Mouse (Mus musculus): Measurements from ENCODE around the gene Tom1l2. TPM values are rescaled to one million over a fixed set of nuclear protein-coding genes. Genes with fewer than 3 reads are reported as not detected.

The Tom1l2 gene
- polyA plus RNA-seq, 1 experiment from 2014 or later, result 47.3 TPM

GRCm38 (mm10) chr11:60357116-60357515 is 4.4 kb upstream of the Tom1l2 start:
- H3K9ac ChIP-seq, result no peak overlapping the region
- WGBS, result 48% methylated on average over 1 of the region's 1 CpGs
- peaks cover under 1% of the 10 kb centered on the region for H3K4me1 ChIP-seq (replicated peaks; ENCODE audit: control insufficient read depth, insufficient read depth, low read length)
- ATAC-seq (ENCODE audit: low FRiP score) (no peak), DNase-seq (ENCODE audit: low spot score) (no peak)
- no peaks in the 10 kb centered on the region for H3K9me3 ChIP-seq (ENCODE audit: control insufficient read depth, low read length)
- H3K36me3 ChIP-seq (replicated peaks; ENCODE audit: control insufficient read depth, insufficient read depth), result no peaks in the 10 kb centered on the region
- no peak overlapping the region for H3K27ac ChIP-seq
- H3K4me3 ChIP-seq (replicated peaks; ENCODE audit: low read length), result no peak overlapping the region
- H3K27me3 ChIP-seq (ENCODE audit: control insufficient read depth, insufficient read depth, low read length), result no peaks in the 10 kb centered on the region
- H3K4me2 ChIP-seq (replicated peaks), result no peak overlapping the region

- H3K9ac ChIP-seq, result no peak overlapping the region
- ATAC-seq (ENCODE audit: low FRiP score) (no peak), DNase-seq (ENCODE audit: low spot score) (no peak)
- no peak overlapping the region for H3K4me3 ChIP-seq (replicated peaks; ENCODE audit: low read length)
- no peaks in the 10 kb centered on the region for H3K36me3 ChIP-seq (replicated peaks; ENCODE audit: control insufficient read depth, insufficient read depth)
- no peaks in the 10 kb centered on the region for H3K27me3 ChIP-seq (ENCODE audit: control insufficient read depth, insufficient read depth, low read length)
- no peaks in the 10 kb centered on the region for H3K9me3 ChIP-seq (ENCODE audit: control insufficient read depth, low read length)
- no peak overlapping the region for H3K4me2 ChIP-seq (replicated peaks)
- peaks cover 11% of the 10 kb centered on the region for H3K4me1 ChIP-seq (replicated peaks; ENCODE audit: control insufficient read depth, insufficient read depth, low read length)
- 96% methylated on average over 2 of the region's 2 CpGs for WGBS
- no peak overlapping the region for H3K27ac ChIP-seq
Observed at GRCm38 (mm10) chr11:60355952-60356351, 3.2 kb upstream of the Tom1l2 start.

- Histone ChIP-seq H3K4me1 (replicated peaks; ENCODE audit: control insufficient read depth, insufficient read depth, low read length) (peaks cover 14% of the 10 kb centered on the region), H3K27ac (peak overlapping the region; percentile 80), H3K9ac (peak overlapping the region; percentile 88), H3K36me3 (replicated peaks; ENCODE audit: control insufficient read depth, insufficient read depth) (no peaks in the 10 kb centered on the region), H3K27me3 (ENCODE audit: control insufficient read depth, insufficient read depth, low read length) (no peaks in the 10 kb centered on the region), H3K4me2 (replicated peaks) (peak overlapping the region; percentile 98), H3K9me3 (ENCODE audit: control insufficient read depth, low read length) (no peaks in the 10 kb centered on the region), H3K4me3 (replicated peaks; ENCODE audit: low read length) (peak overlapping the region; percentile 84)
- DNase-seq (ENCODE audit: low spot score) (no peak), ATAC-seq (ENCODE audit: low FRiP score) (no peak)
- WGBS, result 27% methylated on average over 11 of the region's 11 CpGs
Observed at GRCm38 (mm10) chr11:60351925-60352371, 757 bp downstream of the Tom1l2 start.

- H3K4me1 ChIP-seq (replicated peaks; ENCODE audit: control insufficient read depth, insufficient read depth, low read length), result peaks cover 14% of the 10 kb centered on the region
- 57% methylated on average over 2 of the region's 2 CpGs for WGBS
- no peak overlapping the region for H3K27ac ChIP-seq
- peak overlapping the region; percentile 84; the same call in 1 of the 2 replicates for H3K4me3 ChIP-seq (replicated peaks; ENCODE audit: low read length)
- no peaks in the 10 kb centered on the region for H3K36me3 ChIP-seq (replicated peaks; ENCODE audit: control insufficient read depth, insufficient read depth)
- H3K4me2 ChIP-seq (replicated peaks), result peak overlapping the region; percentile 98
- ATAC-seq (ENCODE audit: low FRiP score) (no peak), DNase-seq (ENCODE audit: low spot score) (no peak)
- no peaks in the 10 kb centered on the region for H3K9me3 ChIP-seq (ENCODE audit: control insufficient read depth, low read length)
- peak overlapping the region; percentile 88; the same call in 1 of the 2 replicates for H3K9ac ChIP-seq
- no peaks in the 10 kb centered on the region for H3K27me3 ChIP-seq (ENCODE audit: control insufficient read depth, insufficient read depth, low read length)
Observed at GRCm38 (mm10) chr11:60351388-60351787, 1.3 kb downstream of the Tom1l2 start.

GRCm38 (mm10) chr11:60346537-60346936 is 6.2 kb downstream of the Tom1l2 start:
- Histone ChIP-seq H3K4me2 (replicated peaks) (no peak overlapping the region), H3K4me3 (replicated peaks; ENCODE audit: low read length) (no peak overlapping the region), H3K9ac (no peak overlapping the region), H3K27me3 (ENCODE audit: control insufficient read depth, insufficient read depth, low read length) (no peaks in the 10 kb centered on the region), H3K9me3 (ENCODE audit: control insufficient read depth, low read length) (no peaks in the 10 kb centered on the region), H3K4me1 (replicated peaks; ENCODE audit: control insufficient read depth, insufficient read depth, low read length) (peaks cover 8% of the 10 kb centered on the region), H3K27ac (no peak overlapping the region), H3K36me3 (replicated peaks; ENCODE audit: control insufficient read depth, insufficient read depth) (no peaks in the 10 kb centered on the region)
- DNase-seq (ENCODE audit: low spot score), result no peak
- 64% methylated on average over 4 of the region's 4 CpGs for WGBS
- ATAC-seq (ENCODE audit: low FRiP score), result no peak

GRCm38 (mm10) chr11:60345868-60346267 is 6.8 kb downstream of the Tom1l2 start:
- Histone ChIP-seq H3K9me3 (ENCODE audit: control insufficient read depth, low read length) (no peaks in the 10 kb centered on the region), H3K27ac (no peak overlapping the region), H3K27me3 (ENCODE audit: control insufficient read depth, insufficient read depth, low read length) (no peaks in the 10 kb centered on the region), H3K4me3 (replicated peaks; ENCODE audit: low read length) (no peak overlapping the region), H3K4me1 (replicated peaks; ENCODE audit: control insufficient read depth, insufficient read depth, low read length) (peaks cover 3% of the 10 kb centered on the region; the same call in 1 of the 2 replicates), H3K36me3 (replicated peaks; ENCODE audit: control insufficient read depth, insufficient read depth) (no peaks in the 10 kb centered on the region), H3K9ac (no peak overlapping the region), H3K4me2 (replicated peaks) (no peak overlapping the region)
- WGBS, result 88% methylated on average over 4 of the region's 4 CpGs
- ATAC-seq (ENCODE audit: low FRiP score) (no peak), DNase-seq (ENCODE audit: low spot score) (no peak)

- H3K36me3 ChIP-seq (replicated peaks; ENCODE audit: control insufficient read depth, insufficient read depth), result no peaks in the 10 kb centered on the region; the same call in 1 of the 2 replicates
- H3K27me3 ChIP-seq (ENCODE audit: control insufficient read depth, insufficient read depth, low read length), result no peaks in the 10 kb centered on the region
- no peak overlapping the region for H3K4me2 ChIP-seq (replicated peaks)
- DNase-seq (ENCODE audit: low spot score) (no peak), ATAC-seq (ENCODE audit: low FRiP score) (no peak)
- no peaks in the 10 kb centered on the region for H3K4me1 ChIP-seq (replicated peaks; ENCODE audit: control insufficient read depth, insufficient read depth, low read length)
- no peak overlapping the region for H3K27ac ChIP-seq
- H3K9ac ChIP-seq, result no peak overlapping the region
- H3K4me3 ChIP-seq (replicated peaks; ENCODE audit: low read length), result no peak overlapping the region
- no peaks in the 10 kb centered on the region for H3K9me3 ChIP-seq (ENCODE audit: control insufficient read depth, low read length)
- WGBS, result 96% methylated on average over 12 of the region's 12 CpGs
Observed at GRCm38 (mm10) chr11:60339361-60339760, 13.3 kb downstream of the Tom1l2 start.

GRCm38 (mm10) chr11:60338291-60338690 is 14.4 kb downstream of the Tom1l2 start:
- no peak for ATAC-seq (ENCODE audit: low FRiP score)
- no peaks in the 10 kb centered on the region; the same call in 1 of the 2 replicates for H3K36me3 ChIP-seq (replicated peaks; ENCODE audit: control insufficient read depth, insufficient read depth)
- no peak for DNase-seq (ENCODE audit: low spot score)
- no peak overlapping the region for H3K9ac ChIP-seq
- WGBS, result 77% methylated on average over 4 of the region's 4 CpGs
- H3K27me3 ChIP-seq (ENCODE audit: control insufficient read depth, insufficient read depth, low read length), result no peaks in the 10 kb centered on the region
- H3K4me3 ChIP-seq (replicated peaks; ENCODE audit: low read length), result no peak overlapping the region
- 0 out of 2 replicates have a peak, but pooled peaks cover 7% of the 10 kb centered on the region for H3K4me1 ChIP-seq (replicated peaks; ENCODE audit: control insufficient read depth, insufficient read depth, low read length)
- H3K9me3 ChIP-seq (ENCODE audit: control insufficient read depth, low read length), result no peaks in the 10 kb centered on the region
- H3K4me2 ChIP-seq (replicated peaks), result no peak overlapping the region
- H3K27ac ChIP-seq, result no peak overlapping the region

GRCm38 (mm10) chr11:60335771-60336170 is 16.9 kb downstream of the Tom1l2 start:
- no peak for ATAC-seq (ENCODE audit: low FRiP score)
- Histone ChIP-seq H3K9ac (no peak overlapping the region), H3K27me3 (ENCODE audit: control insufficient read depth, insufficient read depth, low read length) (no peaks in the 10 kb centered on the region), H3K4me3 (replicated peaks; ENCODE audit: low read length) (no peak overlapping the region), H3K27ac (no peak overlapping the region), H3K4me2 (replicated peaks) (no peak overlapping the region), H3K4me1 (replicated peaks; ENCODE audit: control insufficient read depth, insufficient read depth, low read length) (0 out of 2 replicates have a peak, but pooled peaks cover 8% of the 10 kb centered on the region), H3K36me3 (replicated peaks; ENCODE audit: control insufficient read depth, insufficient read depth) (no peaks in the 10 kb centered on the region; the same call in 1 of the 2 replicates), H3K9me3 (ENCODE audit: control insufficient read depth, low read length) (no peaks in the 10 kb centered on the region)
- 62% methylated on average over 2 of the region's 2 CpGs for WGBS
- DNase-seq (ENCODE audit: low spot score), result no peak

GRCm38 (mm10) chr11:60334124-60334523 is 18.6 kb downstream of the Tom1l2 start:
- Histone ChIP-seq H3K4me3 (replicated peaks; ENCODE audit: low read length) (no peak overlapping the region), H3K9ac (no peak overlapping the region), H3K4me1 (replicated peaks; ENCODE audit: control insufficient read depth, insufficient read depth, low read length) (0 out of 2 replicates have a peak, but pooled peaks cover 8% of the 10 kb centered on the region), H3K36me3 (replicated peaks; ENCODE audit: control insufficient read depth, insufficient read depth) (no peaks in the 10 kb centered on the region; the same call in 1 of the 2 replicates), H3K9me3 (ENCODE audit: control insufficient read depth, low read length) (no peaks in the 10 kb centered on the region), H3K27ac (no peak overlapping the region), H3K4me2 (replicated peaks) (no peak overlapping the region), H3K27me3 (ENCODE audit: control insufficient read depth, insufficient read depth, low read length) (no peaks in the 10 kb centered on the region)
- DNase-seq (ENCODE audit: low spot score), result no peak
- ATAC-seq (ENCODE audit: low FRiP score), result no peak
- 66% methylated on average over 3 of the region's 3 CpGs for WGBS

Data from hindbrain, embryonic 14.5 days (tissue).